Comparison of ENCODE assay signal across 20 mouse cellular contexts in genomic region chr14:118049648-118050238, GRCm38 (mm10). TPM values are rescaled to one million over a fixed set of nuclear protein-coding genes. Genes with fewer than 3 reads are reported as not detected.
A peak's percentile ranks its signal among the peaks of the same experiment; 100 is the strongest.
DNase-seq lines count a peak whose midpoint lies in the region; ATAC-seq lines count a peak whose summit lies in the region.
"Had no signal": no experiment of that assay in that cellular context is flagged by ENCODE, and none has a peak within 500 bp of the region (broad histone marks: within the 10 kb centered on the region; RNA-seq: fewer than 3 reads in every experiment).

No protein-coding gene starts in this region.

- peaks cover 19% of the 10 kb centered on the region for H3K27me3 ChIP-seq in forebrain, embryonic 13.5 days
- H3K27me3 ChIP-seq in forebrain, embryonic 10.5 days (ENCODE audit: poor library complexity, severe bottlenecking) = peaks cover 90% of the 10 kb centered on the region
- H3K27me3 ChIP-seq: intestine, embryonic 15.5 days; kidney, embryonic 15.5 days; limb, embryonic 15.5 days had no signal

- no peak for DNase-seq in forebrain, embryonic 10.5 days (ENCODE audit: extremely low spot score, low spot score)
- peak; percentile 73 for DNase-seq in retina, postnatal 1 day
- no peak for DNase-seq in retina, embryonic 14.5 days (ENCODE audit: low spot score)
- peak; percentile 27 for DNase-seq in large intestine, adult 2 months (ENCODE audit: low read depth, low spot score)
- DNase-seq in gastrocnemius, adult 8-10 months (ENCODE audit: low spot score in 2 of 2) = no peak
- no peak for DNase-seq in heart, postnatal 36 days
- DNase-seq in right cerebral cortex, postnatal 25 days = no peak
- DNase-seq: adrenal gland, postnatal 14 days; cerebellum, adult 11-12 months; cerebellum, postnatal 25 days; layer of hippocampus, postnatal 36 days; thymus, postnatal 14 days had no signal

- 0 out of 2 replicates have a peak overlapping the region, but pooled peaks have one; percentile 21 for H3K9ac ChIP-seq in forebrain, embryonic 13.5 days
- H3K9ac ChIP-seq: heart, embryonic 13.5 days; intestine, embryonic 15.5 days; kidney, embryonic 15.5 days; limb, embryonic 15.5 days; liver, embryonic 15.5 days; midbrain, embryonic 13.5 days had no signal

- H3K9me3 ChIP-seq in forebrain, embryonic 13.5 days (replicated peaks) = no peaks in the 10 kb centered on the region
- no peaks in the 10 kb centered on the region for H3K9me3 ChIP-seq in forebrain, embryonic 10.5 days
- H3K9me3 ChIP-seq: heart, embryonic 13.5 days; hindbrain, embryonic 10.5 days; intestine, embryonic 15.5 days; kidney, embryonic 15.5 days; limb, embryonic 15.5 days; liver, embryonic 15.5 days; midbrain, embryonic 13.5 days had no signal

- H3K36me3 ChIP-seq in forebrain, embryonic 13.5 days (ENCODE audit: poor library complexity, severe bottlenecking) = no peaks in the 10 kb centered on the region
- H3K36me3 ChIP-seq in forebrain, embryonic 10.5 days (replicated peaks) = no peaks in the 10 kb centered on the region
- H3K36me3 ChIP-seq: heart, embryonic 13.5 days; hindbrain, embryonic 10.5 days; intestine, embryonic 15.5 days; kidney, embryonic 15.5 days; limb, embryonic 15.5 days; liver, embryonic 15.5 days; midbrain, embryonic 13.5 days had no signal

- ATAC-seq in forebrain, embryonic 13.5 days = no peak
- ATAC-seq: intestine, embryonic 15.5 days; midbrain, embryonic 13.5 days had no signal

- WGBS in forebrain, embryonic 13.5 days = 40% methylated on average over 12 of the region's 12 CpGs
- 63% methylated on average over 12 of the region's 12 CpGs for WGBS in forebrain, embryonic 10.5 days
- WGBS in large intestine, adult 2 months = 27% methylated on average over 12 of the region's 12 CpGs

- H3K27ac ChIP-seq in forebrain, embryonic 13.5 days = no peak overlapping the region
- no peak overlapping the region for H3K27ac ChIP-seq in forebrain, embryonic 10.5 days
- H3K27ac ChIP-seq: heart, embryonic 13.5 days; hindbrain, embryonic 10.5 days; intestine, embryonic 15.5 days; kidney, embryonic 15.5 days; limb, embryonic 15.5 days; liver, embryonic 15.5 days; midbrain, embryonic 13.5 days had no signal

- H3K4me3 ChIP-seq in forebrain, embryonic 13.5 days = no peak overlapping the region
- no peak overlapping the region; the same call in 1 of the 2 replicates for H3K4me3 ChIP-seq in forebrain, embryonic 10.5 days
- H3K4me3 ChIP-seq: heart, embryonic 13.5 days; hindbrain, embryonic 10.5 days; intestine, embryonic 15.5 days; kidney, embryonic 15.5 days; limb, embryonic 15.5 days; liver, embryonic 15.5 days; midbrain, embryonic 13.5 days had no signal

- H3K4me1 ChIP-seq in forebrain, embryonic 13.5 days = peaks cover 24% of the 10 kb centered on the region
- peaks cover 50% of the 10 kb centered on the region for H3K4me1 ChIP-seq in forebrain, embryonic 10.5 days
- H3K4me1 ChIP-seq: heart, embryonic 13.5 days; intestine, embryonic 15.5 days; kidney, embryonic 15.5 days had no signal

- peak overlapping the region; percentile 22; the same call in 1 of the 2 replicates for H3K4me2 ChIP-seq in forebrain, embryonic 13.5 days
- H3K4me2 ChIP-seq: heart, embryonic 13.5 days; intestine, embryonic 15.5 days; kidney, embryonic 15.5 days; limb, embryonic 15.5 days; liver, embryonic 15.5 days; midbrain, embryonic 13.5 days had no signal

- intact Hi-C loops in heart, postnatal 36 days (cut with DNase I) = no loop called here

RNA-seq across cellular contexts. Expression of gene Dct, which starts 2.3 kb away (rescaled TPM):
- polyA plus RNA-seq in forebrain, embryonic 13.5 days (2015; fragmentation: Nextera tagmentation; extraction: Ambion mirVana) = 15.2 and 15.8 TPM in 2 replicates
- 7.4 and 10.6 TPM in 2 replicates for polyA plus RNA-seq in forebrain, embryonic 10.5 days (2016; fragmentation: Nextera tagmentation; extraction: Ambion mirVana)
- 0.22 and 0.25 TPM in 2 replicates for polyA plus RNA-seq in large intestine, adult 2 months (2012; rRNA removed)
- under 1 TPM; 0.22 to 0.75 (median 0.45) TPM for total RNA-seq in gastrocnemius, adult 8-10 months (2022)
- 1 to 10 TPM; 2.7 to 2.9 TPM for total RNA-seq in heart, postnatal 36 days (2021)
- total RNA-seq: adrenal gland, postnatal 14 days had no signal

Comparison
In these comparisons a context has a peak if more than half of its experiments do, and no peak if none do; other contexts are left out.
1. DNase-seq: peak in retina, postnatal 1 day (single experiment) and large intestine, adult 2 months (single experiment); none in forebrain, embryonic 10.5 days (single experiment), retina, embryonic 14.5 days (single experiment), gastrocnemius, adult 8-10 months (0 of 2), heart, postnatal 36 days (0 of 2) and right cerebral cortex, postnatal 25 days (single experiment).